Mouse (Mus musculus): ENCODE measurements around the gene C1s2. TPM values are rescaled to one million over a fixed set of nuclear protein-coding genes. Genes with fewer than 3 reads are reported as not detected.

C1s2 gene
- polyA plus RNA-seq, 1 experiment from 2014 or later, result not detected

GRCm38 (mm10) chr6:124665011-124665410, 29.1 kb upstream of the C1s2 start:
- Histone ChIP-seq H3K9me3 (replicated peaks) (no peaks in the 10 kb centered on the region), H3K36me3 (peaks cover 15% of the 10 kb centered on the region), H3K9ac (peak overlapping the region; percentile 38; the same call in 1 of the 2 replicates), H3K4me1 (replicated peaks) (peaks cover 54% of the 10 kb centered on the region), H3K4me2 (peak overlapping the region; percentile 87), H3K27me3 (no peaks in the 10 kb centered on the region), H3K27ac (peak overlapping the region; percentile 32; the same call in 1 of the 2 replicates), H3K4me3 (replicated peaks) (peak overlapping the region; percentile 81)
- DNase-seq (no peak), ATAC-seq (ENCODE audit: low read depth) (no peak)
- 86% methylated on average over 10 of the region's 10 CpGs for WGBS (ENCODE audit: insufficient replicate concordance)

- no peak for ATAC-seq (ENCODE audit: low read depth)
- peak overlapping the region; percentile 88 for H3K27ac ChIP-seq
- peak overlapping the region; percentile 81 for H3K4me3 ChIP-seq (replicated peaks)
- no peaks in the 10 kb centered on the region for H3K9me3 ChIP-seq (replicated peaks)
- peaks cover 15% of the 10 kb centered on the region for H3K36me3 ChIP-seq
- DNase-seq, result no peak
- peak overlapping the region; percentile 87 for H3K4me2 ChIP-seq
- H3K9ac ChIP-seq, result peak overlapping the region; percentile 87
- no peaks in the 10 kb centered on the region for H3K27me3 ChIP-seq
- H3K4me1 ChIP-seq (replicated peaks), result peaks cover 51% of the 10 kb centered on the region
- WGBS (ENCODE audit: insufficient replicate concordance), result 39% methylated on average over 7 of the region's 7 CpGs
Measured at GRCm38 (mm10) chr6:124664256-124664655, 28.4 kb upstream of the C1s2 start.

GRCm38 (mm10) chr6:124663424-124663795, 27.5 kb upstream of the C1s2 start:
- WGBS (ENCODE audit: insufficient replicate concordance), result 7% methylated on average over 13 of the region's 13 CpGs

GRCm38 (mm10) chr6:124662477-124663423, 26.9 kb upstream of the C1s2 start, which contains the start of gene Lpcat3:
Lpcat3 (plus strand) TSS chr6:124663027.
- H3K27me3 ChIP-seq, result no peaks in the 10 kb centered on the region
- peak within 1 kb of the TSS; percentile 87 for H3K4me2 ChIP-seq
- peak; percentile 96 for ATAC-seq (ENCODE audit: low read depth)
- peaks cover 15% of the 10 kb centered on the region for H3K36me3 ChIP-seq
- peak within 1 kb of the TSS; percentile 87 for H3K9ac ChIP-seq
- WGBS (ENCODE audit: insufficient replicate concordance), result under 1% methylated on average over 81 of the region's 87 CpGs
- peaks cover 44% of the 10 kb centered on the region for H3K4me1 ChIP-seq (replicated peaks)
- peak; percentile 100 for DNase-seq
- H3K4me3 ChIP-seq (replicated peaks), result peak within 1 kb of the TSS; percentile 81
- H3K9me3 ChIP-seq (replicated peaks), result no peaks in the 10 kb centered on the region
- H3K27ac ChIP-seq, result peak within 1 kb of the TSS; percentile 88

More at GRCm38 (mm10) chr6:124663424-124663795, 27.5 kb upstream of the C1s2 start:
- Histone ChIP-seq H3K9ac (peak overlapping the region; percentile 87), H3K36me3 (peaks cover 15% of the 10 kb centered on the region), H3K4me3 (replicated peaks) (peak overlapping the region; percentile 81), H3K4me2 (peak overlapping the region; percentile 87), H3K4me1 (replicated peaks) (peaks cover 48% of the 10 kb centered on the region), H3K9me3 (replicated peaks) (no peaks in the 10 kb centered on the region), H3K27ac (peak overlapping the region; percentile 88), H3K27me3 (no peaks in the 10 kb centered on the region)
- DNase-seq (no peak), ATAC-seq (ENCODE audit: low read depth) (no peak)

- Histone ChIP-seq H3K4me3 (replicated peaks) (peak overlapping the region; percentile 81), H3K27ac (peak overlapping the region; percentile 82), H3K4me1 (replicated peaks) (peaks cover 44% of the 10 kb centered on the region), H3K9me3 (replicated peaks) (no peaks in the 10 kb centered on the region), H3K36me3 (peaks cover 10% of the 10 kb centered on the region), H3K27me3 (no peaks in the 10 kb centered on the region), H3K4me2 (peak overlapping the region; percentile 87), H3K9ac (peak overlapping the region; percentile 87)
- no peak for ATAC-seq (ENCODE audit: low read depth)
- no peak for DNase-seq
- 34% methylated on average over 6 of the region's 6 CpGs for WGBS (ENCODE audit: insufficient replicate concordance)
Measured at GRCm38 (mm10) chr6:124661995-124662394, 26.1 kb upstream of the C1s2 start.

- no peak for ATAC-seq (ENCODE audit: low read depth)
- WGBS (ENCODE audit: insufficient replicate concordance), result 79% methylated on average over 4 of the region's 4 CpGs
- DNase-seq, result no peak
- Histone ChIP-seq H3K4me2 (0 out of 2 replicates have a peak overlapping the region, but pooled peaks have one; percentile 87), H3K4me3 (replicated peaks) (no peak overlapping the region), H3K9ac (0 out of 2 replicates have a peak overlapping the region, but pooled peaks have one; percentile 87), H3K4me1 (replicated peaks) (peaks cover 41% of the 10 kb centered on the region), H3K27me3 (no peaks in the 10 kb centered on the region), H3K36me3 (peaks cover 8% of the 10 kb centered on the region), H3K27ac (peak overlapping the region; percentile 82; the same call in 1 of the 2 replicates), H3K9me3 (replicated peaks) (no peaks in the 10 kb centered on the region)
Measured at GRCm38 (mm10) chr6:124661156-124661806, 25.4 kb upstream of the C1s2 start.

- DNase-seq, result no peak
- H3K4me2 ChIP-seq, result no peak overlapping the region
- peaks cover 23% of the 10 kb centered on the region for H3K4me1 ChIP-seq (replicated peaks)
- H3K27ac ChIP-seq, result no peak overlapping the region
- H3K9ac ChIP-seq, result no peak overlapping the region
- no peaks in the 10 kb centered on the region for H3K27me3 ChIP-seq
- WGBS (ENCODE audit: insufficient replicate concordance), result 56% methylated on average over 2 of the region's 2 CpGs
- H3K9me3 ChIP-seq (replicated peaks), result no peaks in the 10 kb centered on the region
- no peak for ATAC-seq (ENCODE audit: low read depth)
- H3K4me3 ChIP-seq (replicated peaks), result no peak overlapping the region
- no peaks in the 10 kb centered on the region for H3K36me3 ChIP-seq
Measured at GRCm38 (mm10) chr6:124658067-124658466, 22.2 kb upstream of the C1s2 start.

- Histone ChIP-seq H3K4me1 (replicated peaks) (peaks cover 9% of the 10 kb centered on the region; the same call in 1 of the 2 replicates), H3K27ac (no peak overlapping the region), H3K9me3 (replicated peaks) (no peaks in the 10 kb centered on the region), H3K27me3 (no peaks in the 10 kb centered on the region), H3K36me3 (no peaks in the 10 kb centered on the region), H3K9ac (no peak overlapping the region), H3K4me3 (replicated peaks) (no peak overlapping the region), H3K4me2 (no peak overlapping the region)
- WGBS (ENCODE audit: insufficient replicate concordance), result 50% methylated on average over 6 of the region's 6 CpGs
- no peak for ATAC-seq (ENCODE audit: low read depth)
- DNase-seq, result no peak
Measured at GRCm38 (mm10) chr6:124655893-124656292, 20.0 kb upstream of the C1s2 start.

GRCm38 (mm10) chr6:124646394-124646793, 10.5 kb upstream of the C1s2 start:
- H3K27me3 ChIP-seq, result no peaks in the 10 kb centered on the region
- ATAC-seq (ENCODE audit: low read depth), result peak; percentile 97
- peak overlapping the region; percentile 38 for H3K4me2 ChIP-seq
- H3K4me3 ChIP-seq (replicated peaks), result no peak overlapping the region
- H3K9me3 ChIP-seq (replicated peaks), result no peaks in the 10 kb centered on the region
- peaks cover 31% of the 10 kb centered on the region for H3K4me1 ChIP-seq (replicated peaks)
- peak overlapping the region; percentile 89 for H3K27ac ChIP-seq
- H3K36me3 ChIP-seq, result no peaks in the 10 kb centered on the region
- WGBS (ENCODE audit: insufficient replicate concordance), result 28% methylated on average over 1 of the region's 1 CpGs
- DNase-seq, result peak; percentile 63
- peak overlapping the region; percentile 29; the same call in 1 of the 2 replicates for H3K9ac ChIP-seq

- Histone ChIP-seq H3K27me3 (no peaks in the 10 kb centered on the region), H3K36me3 (no peaks in the 10 kb centered on the region), H3K9me3 (replicated peaks) (no peaks in the 10 kb centered on the region), H3K4me2 (no peak overlapping the region), H3K27ac (no peak overlapping the region), H3K4me3 (replicated peaks) (no peak overlapping the region), H3K9ac (no peak overlapping the region), H3K4me1 (replicated peaks) (peaks cover 14% of the 10 kb centered on the region)
- DNase-seq (peak; percentile 55), ATAC-seq (ENCODE audit: low read depth) (no peak)
- 24% methylated on average over 8 of the region's 8 CpGs for WGBS (ENCODE audit: insufficient replicate concordance)
Measured at GRCm38 (mm10) chr6:124640997-124641396, 5.1 kb upstream of the C1s2 start.

GRCm38 (mm10) chr6:124640041-124640440, 4.2 kb upstream of the C1s2 start:
- DNase-seq (no peak), ATAC-seq (ENCODE audit: low read depth) (no peak)
- 58% methylated on average over 4 of the region's 4 CpGs for WGBS (ENCODE audit: insufficient replicate concordance)
- H3K36me3 ChIP-seq, result no peaks in the 10 kb centered on the region
- no peaks in the 10 kb centered on the region for H3K9me3 ChIP-seq (replicated peaks)
- H3K4me3 ChIP-seq (replicated peaks), result no peak overlapping the region
- H3K27ac ChIP-seq, result no peak overlapping the region
- H3K27me3 ChIP-seq, result no peaks in the 10 kb centered on the region
- peaks cover 6% of the 10 kb centered on the region for H3K4me1 ChIP-seq (replicated peaks)
- no peak overlapping the region for H3K4me2 ChIP-seq
- no peak overlapping the region for H3K9ac ChIP-seq

All from liver, embryonic 13.5 days (tissue).